ENCODE assay signal across 1 mouse cellular context in the genomic region with DNA sequence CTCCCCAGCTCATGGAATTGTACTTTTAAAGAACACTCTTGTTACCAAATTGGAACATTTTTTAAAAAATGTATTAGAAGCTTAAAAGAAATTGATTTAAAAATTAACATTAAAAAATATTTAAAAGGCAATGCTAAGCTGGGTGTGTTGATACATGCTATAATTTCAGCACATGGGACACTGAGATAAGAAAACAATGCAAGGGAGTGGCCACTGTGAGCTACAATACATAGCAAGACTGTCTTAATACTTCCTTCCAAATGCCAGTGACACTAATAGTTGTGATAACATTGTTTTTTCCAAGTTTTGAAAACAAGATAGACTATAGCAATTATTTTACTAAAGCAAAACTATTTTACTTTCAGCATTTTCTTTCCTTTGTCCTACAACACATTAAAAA.
TF ChIP-seq lines count a peak whose summit lies in the region.

No protein-coding gene starts in this region.

TF ChIP-seq in MEL, 35 proteins besides CTCF, POLR2A, EP300 and RAD21 (continued from another document):
- TF ChIP-seq TAL1 (IDR thresholded peaks at IDR 0.05; ENCODE audit: low read length) (peak; percentile 46), TCF12 (IDR thresholded peaks at IDR 0.05; ENCODE audit: low read depth, low read length) (peak; percentile 44; the same call in 1 of the 2 replicates), MEF2A (IDR thresholded peaks at IDR 0.05; ENCODE audit: extremely low read depth, insufficient replicate concordance, low read depth, low read length, poor library complexity, severe bottlenecking) (no peak)
